ENCODE assay signal across 10 mouse cellular contexts in genomic region chr1:171241952-171242351, GRCm38 (mm10). TPM values are rescaled to one million over a fixed set of nuclear protein-coding genes. Genes with fewer than 3 reads are reported as not detected.
DNase-seq lines count a peak whose midpoint lies in the region; ATAC-seq and TF ChIP-seq lines count a peak whose summit lies in the region.
"Not testable (repeated sequence)": the region's sequence is repeated elsewhere in the genome, so short reads cannot be mapped to it uniquely, and the experiment has no call there.
"Had no signal": no experiment of that assay in that cellular context is flagged by ENCODE, and none has a peak within 500 bp of the region (broad histone marks: within the 10 kb centered on the region; RNA-seq: fewer than 3 reads in every experiment).

No protein-coding gene starts in this region.

- not testable (repeated sequence) for TF ChIP-seq POLR2A in kidney, adult 2 months (IDR thresholded peaks at IDR 0.05; ENCODE audit: low read depth, low read length)

- H3K4me3 ChIP-seq in gastrocnemius, adult 2 months; heart, postnatal 0 days (ENCODE audit: low read depth, low read length); intestine, postnatal 0 days (ENCODE audit: low read depth, low read length); kidney, adult 2 months (ENCODE audit: insufficient read depth, low read depth, low read length); kidney, postnatal 0 days (replicated peaks; ENCODE audit: low read depth, low read length); layer of hippocampus, adult 2 months; lung, postnatal 0 days (ENCODE audit: low read depth, low read length); stomach, postnatal 0 days (ENCODE audit: low read depth, low read length): not testable (repeated sequence)

- intact Hi-C loops in gastrocnemius, adult 2 months (cut with DNase I), result not testable (repeated sequence)

- H3K27ac ChIP-seq in gastrocnemius, adult 2 months, result peak overlapping the region; percentile 89
- H3K27ac ChIP-seq in heart, postnatal 0 days (ENCODE audit: low read depth); intestine, postnatal 0 days (ENCODE audit: low read depth, low read length); kidney, adult 2 months (ENCODE audit: insufficient read depth, low read depth, low read length); kidney, postnatal 0 days; layer of hippocampus, adult 2 months; lung, postnatal 0 days (ENCODE audit: low read length); stomach, postnatal 0 days (replicated peaks): not testable (repeated sequence)

- not testable (repeated sequence) for H3K4me2 ChIP-seq in heart, postnatal 0 days (ENCODE audit: low read depth, low read length); intestine, postnatal 0 days (replicated peaks; ENCODE audit: low read depth); kidney, postnatal 0 days (ENCODE audit: low read length); lung, postnatal 0 days (replicated peaks; ENCODE audit: low read depth, low read length); stomach, postnatal 0 days (replicated peaks; ENCODE audit: low read depth)

- WGBS in heart, postnatal 0 days, result 86% methylated on average over 12 of the region's 12 CpGs
- 54% methylated on average over 12 of the region's 12 CpGs for WGBS in intestine, postnatal 0 days
- 65% methylated on average over 12 of the region's 12 CpGs for WGBS in kidney, adult 2 months
- 85% methylated on average over 12 of the region's 12 CpGs for WGBS in kidney, postnatal 0 days
- 89% methylated on average over 12 of the region's 12 CpGs for WGBS in lung, postnatal 0 days
- 79% methylated on average over 12 of the region's 12 CpGs for WGBS in stomach, postnatal 0 days

- not testable (repeated sequence) for H3K9me3 ChIP-seq in heart, postnatal 0 days (replicated peaks; ENCODE audit: control insufficient read depth, low read length); intestine, postnatal 0 days (ENCODE audit: control insufficient read depth); kidney, postnatal 0 days (replicated peaks; ENCODE audit: low read length); lung, postnatal 0 days (ENCODE audit: low read length); stomach, postnatal 0 days (ENCODE audit: control insufficient read depth, low read length)

- not testable (repeated sequence) for H3K27me3 ChIP-seq in heart, postnatal 0 days (ENCODE audit: control insufficient read depth, insufficient read depth, low read length); intestine, postnatal 0 days (replicated peaks; ENCODE audit: control insufficient read depth, insufficient read depth, low read length); kidney, adult 2 months (replicated peaks; ENCODE audit: control insufficient read depth, insufficient read depth, low read length); kidney, postnatal 0 days (ENCODE audit: insufficient read depth, low read length); lung, postnatal 0 days (replicated peaks; ENCODE audit: insufficient read depth, low read length); stomach, postnatal 0 days (ENCODE audit: control insufficient read depth, insufficient read depth, low read length)

- DNase-seq in gastrocnemius, adult 2 months, result peak; percentile 14
- not testable (repeated sequence) for DNase-seq in heart, postnatal 0 days (ENCODE audit: low spot score); kidney, postnatal 0 days (ENCODE audit: low spot score); layer of hippocampus, adult 2 months (ENCODE audit: low spot score in 2 of 2); lung, postnatal 0 days (ENCODE audit: low spot score); stomach, postnatal 0 days (ENCODE audit: low spot score)
- DNase-seq in kidney, adult 2 months, result peak; percentile 58

- not testable (repeated sequence) for ATAC-seq in heart, postnatal 0 days (ENCODE audit: insufficient read depth, low read depth); kidney, postnatal 0 days (replicated peaks; ENCODE audit: low FRiP score, low read depth); lung, postnatal 0 days; stomach, postnatal 0 days (ENCODE audit: low FRiP score, low TSS enrichment)
- ATAC-seq in intestine, postnatal 0 days, result peak; percentile 33

- H3K36me3 ChIP-seq in heart, postnatal 0 days (replicated peaks; ENCODE audit: control insufficient read depth, insufficient read depth, low read length), result peaks cover 70% of the 10 kb centered on the region
- H3K36me3 ChIP-seq in intestine, postnatal 0 days (ENCODE audit: control insufficient read depth, insufficient read depth), result peaks cover 61% of the 10 kb centered on the region
- H3K36me3 ChIP-seq in kidney, adult 2 months (ENCODE audit: control insufficient read depth, insufficient read depth, low read length), result peaks cover 14% of the 10 kb centered on the region
- peaks cover 52% of the 10 kb centered on the region for H3K36me3 ChIP-seq in kidney, postnatal 0 days (ENCODE audit: insufficient read depth, low read length)
- peaks cover 26% of the 10 kb centered on the region for H3K36me3 ChIP-seq in lung, postnatal 0 days (ENCODE audit: insufficient read depth, low read length)
- peaks cover 12% of the 10 kb centered on the region for H3K36me3 ChIP-seq in stomach, postnatal 0 days (ENCODE audit: control insufficient read depth, insufficient read depth, low read length)

- H3K9ac ChIP-seq in heart, postnatal 0 days (replicated peaks; ENCODE audit: low read depth, low read length); intestine, postnatal 0 days (ENCODE audit: low read depth, low read length); kidney, postnatal 0 days (ENCODE audit: low read depth, low read length); lung, postnatal 0 days (replicated peaks; ENCODE audit: low read depth); stomach, postnatal 0 days (ENCODE audit: low read length): not testable (repeated sequence)

- not testable (repeated sequence) for TF ChIP-seq EP300 in heart, postnatal 0 days (IDR thresholded peaks at IDR 0.05; ENCODE audit: low read depth); lung, postnatal 0 days (IDR thresholded peaks at IDR 0.05); stomach, postnatal 0 days (optimal IDR thresholded peaks at IDR 0.05)

- TF ChIP-seq CTCF in gastrocnemius, adult 2 months (IDR thresholded peaks at IDR 0.05), result not testable (repeated sequence)
- peak; percentile 23; the same call in 1 of the 2 replicates for TF ChIP-seq CTCF in heart, postnatal 0 days (IDR thresholded peaks at IDR 0.05; ENCODE audit: low read depth)
- peak; percentile 56 for TF ChIP-seq CTCF in intestine, postnatal 0 days (IDR thresholded peaks at IDR 0.05; ENCODE audit: low read depth)
- 0 out of 2 replicates have a peak, but pooled peaks have one; percentile 19 for TF ChIP-seq CTCF in kidney, adult 2 months (conservative IDR thresholded peaks at IDR 0.05; ENCODE audit: insufficient read depth, insufficient read length, low read depth, low read length)
- TF ChIP-seq CTCF in kidney, postnatal 0 days (IDR thresholded peaks at IDR 0.05; ENCODE audit: low read depth), result peak; percentile 33; the same call in 1 of the 2 replicates
- peak; percentile 16; the same call in 1 of the 2 replicates for TF ChIP-seq CTCF in layer of hippocampus, adult 2 months (conservative IDR thresholded peaks at IDR 0.05)
- TF ChIP-seq CTCF in lung, postnatal 0 days (IDR thresholded peaks at IDR 0.05), result peak; percentile 16
- TF ChIP-seq CTCF in stomach, postnatal 0 days (IDR thresholded peaks at IDR 0.05; ENCODE audit: low read depth), result peak; percentile 46

- H3K4me1 ChIP-seq in heart, postnatal 0 days (ENCODE audit: control insufficient read depth, insufficient read depth); intestine, postnatal 0 days (replicated peaks; ENCODE audit: control insufficient read depth, insufficient read depth, low read length); kidney, adult 2 months (ENCODE audit: control insufficient read depth, insufficient read depth, low read length); lung, postnatal 0 days (ENCODE audit: insufficient read depth, low read depth, low read length); stomach, postnatal 0 days (replicated peaks; ENCODE audit: control insufficient read depth, insufficient read depth): not testable (repeated sequence)
- peaks cover 11% of the 10 kb centered on the region for H3K4me1 ChIP-seq in kidney, postnatal 0 days (replicated peaks; ENCODE audit: insufficient read depth, low read length)

RNA-seq across cellular contexts. Expression of gene Fcer1g, which starts 7.8 kb away (rescaled TPM):
- total RNA-seq in gastrocnemius, adult 2 months (2021), result 1 to 10 TPM; 2.5 to 6.1 TPM
- total RNA-seq in heart, postnatal 0 days (2014; rRNA removed; ENCODE audit: low replicate concordance), result 22.7 and 60.5 TPM in 2 replicates
- polyA plus RNA-seq in heart, postnatal 0 days (2015; fragmentation: Nextera tagmentation; extraction: Ambion mirVana), result 24.6 TPM in 2 replicates
- 47.7 and 54.0 TPM in 2 replicates for polyA plus RNA-seq in intestine, postnatal 0 days (2015; fragmentation: Nextera tagmentation; extraction: Ambion mirVana)
- polyA plus RNA-seq in kidney, adult 2 months (2012; rRNA removed), result 35.8 and 46.8 TPM in 2 replicates
- polyA plus RNA-seq in kidney, postnatal 0 days (2015; fragmentation: Nextera tagmentation; extraction: Ambion mirVana), result 38.8 and 50.1 TPM in 2 replicates
- total RNA-seq in layer of hippocampus, adult 2 months (2021), result 10 to 100 TPM; 14.9 to 17.2 TPM
- 121 and 130 TPM in 2 replicates for polyA plus RNA-seq in lung, postnatal 0 days (2015; fragmentation: Nextera tagmentation; extraction: Ambion mirVana)
- polyA plus RNA-seq in stomach, postnatal 0 days (2015; fragmentation: Nextera tagmentation; extraction: Ambion mirVana), result 51.3 and 59.4 TPM in 2 replicates
- polyA plus RNA-seq: C2C12 had no signal

RNA-seq across cellular contexts. Expression of gene Adamts4, which starts 8.3 kb away (rescaled TPM):
- under 1 TPM; 0.15 to 0.73 TPM for total RNA-seq in gastrocnemius, adult 2 months (2021)
- 4.1 and 5.5 TPM in 2 replicates for total RNA-seq in heart, postnatal 0 days (2014; rRNA removed; ENCODE audit: low replicate concordance)
- 3.8 and 3.9 TPM in 2 replicates for polyA plus RNA-seq in heart, postnatal 0 days (2015; fragmentation: Nextera tagmentation; extraction: Ambion mirVana)
- 2.0 and 2.8 TPM in 2 replicates for polyA plus RNA-seq in intestine, postnatal 0 days (2015; fragmentation: Nextera tagmentation; extraction: Ambion mirVana)
- 1.2 and 1.5 TPM in 2 replicates for polyA plus RNA-seq in kidney, adult 2 months (2012; rRNA removed)
- 5.2 and 7.0 TPM in 2 replicates for polyA plus RNA-seq in kidney, postnatal 0 days (2015; fragmentation: Nextera tagmentation; extraction: Ambion mirVana)
- total RNA-seq in layer of hippocampus, adult 2 months (2021), result 10 to 100 TPM in 1 of 2 experiments, 1 to 10 TPM in 1; 9.6 to 10.9 TPM
- 2.7 and 3.3 TPM in 2 replicates for polyA plus RNA-seq in lung, postnatal 0 days (2015; fragmentation: Nextera tagmentation; extraction: Ambion mirVana)
- polyA plus RNA-seq in stomach, postnatal 0 days (2015; fragmentation: Nextera tagmentation; extraction: Ambion mirVana), result 3.5 and 3.9 TPM in 2 replicates
- total RNA-seq: MEL had no signal

RNA-seq across cellular contexts. Expression of gene Ndufs2, which starts 9.2 kb away (rescaled TPM):
- 1,000 to 10,000 TPM; 1,014 to 1,063 TPM for total RNA-seq in gastrocnemius, adult 2 months (2021)
- 962 and 1,127 TPM in 2 replicates for total RNA-seq in heart, postnatal 0 days (2014; rRNA removed; ENCODE audit: low replicate concordance)
- polyA plus RNA-seq in heart, postnatal 0 days (2015; fragmentation: Nextera tagmentation; extraction: Ambion mirVana), result 998 and 1,009 TPM in 2 replicates
- polyA plus RNA-seq in intestine, postnatal 0 days (2015; fragmentation: Nextera tagmentation; extraction: Ambion mirVana), result 249 and 255 TPM in 2 replicates
- 374 and 559 TPM in 2 replicates for polyA plus RNA-seq in kidney, adult 2 months (2012; rRNA removed)
- polyA plus RNA-seq in kidney, postnatal 0 days (2015; fragmentation: Nextera tagmentation; extraction: Ambion mirVana), result 375 and 405 TPM in 2 replicates
- 100 to 1,000 TPM; 254 to 273 TPM for total RNA-seq in layer of hippocampus, adult 2 months (2021)
- 172 and 188 TPM in 2 replicates for polyA plus RNA-seq in lung, postnatal 0 days (2015; fragmentation: Nextera tagmentation; extraction: Ambion mirVana)
- polyA plus RNA-seq in stomach, postnatal 0 days (2015; fragmentation: Nextera tagmentation; extraction: Ambion mirVana), result 210 and 218 TPM in 2 replicates

RNA-seq across cellular contexts. Expression of gene Apoa2, which starts 17.1 kb away (rescaled TPM):
- under 1 TPM in 1 of 2 experiments, not detected in 1; 0.59 TPM for total RNA-seq in gastrocnemius, adult 2 months (2021)
- total RNA-seq in heart, postnatal 0 days (2014; rRNA removed; ENCODE audit: low replicate concordance), result 14.5 TPM in 1 of 2 replicates, not detected in the other
- polyA plus RNA-seq in heart, postnatal 0 days (2015; fragmentation: Nextera tagmentation; extraction: Ambion mirVana), result 4.0 and 4.5 TPM in 2 replicates
- 9.2 and 14.1 TPM in 2 replicates for polyA plus RNA-seq in intestine, postnatal 0 days (2015; fragmentation: Nextera tagmentation; extraction: Ambion mirVana)
- polyA plus RNA-seq in kidney, adult 2 months (2012; rRNA removed), result 19.8 and 20.8 TPM in 2 replicates
- 20.2 and 21.1 TPM in 2 replicates for polyA plus RNA-seq in kidney, postnatal 0 days (2015; fragmentation: Nextera tagmentation; extraction: Ambion mirVana)
- 1 to 10 TPM; 1.2 to 1.9 TPM for total RNA-seq in layer of hippocampus, adult 2 months (2021)
- polyA plus RNA-seq in lung, postnatal 0 days (2015; fragmentation: Nextera tagmentation; extraction: Ambion mirVana), result 2.3 and 5.5 TPM in 2 replicates
- 26.3 and 49.4 TPM in 2 replicates for polyA plus RNA-seq in stomach, postnatal 0 days (2015; fragmentation: Nextera tagmentation; extraction: Ambion mirVana)
- total RNA-seq: MEL had no signal
- polyA plus RNA-seq: C2C12 had no signal

RNA-seq across cellular contexts. Expression of gene Tomm40l, which starts 19.6 kb away (rescaled TPM):
- 10 to 100 TPM; 43.2 to 56.3 TPM for total RNA-seq in gastrocnemius, adult 2 months (2021)
- 82.0 and 97.7 TPM in 2 replicates for total RNA-seq in heart, postnatal 0 days (2014; rRNA removed; ENCODE audit: low replicate concordance)
- polyA plus RNA-seq in heart, postnatal 0 days (2015; fragmentation: Nextera tagmentation; extraction: Ambion mirVana), result 56.0 and 64.6 TPM in 2 replicates
- 14.7 and 16.5 TPM in 2 replicates for polyA plus RNA-seq in intestine, postnatal 0 days (2015; fragmentation: Nextera tagmentation; extraction: Ambion mirVana)
- 46.4 and 51.8 TPM in 2 replicates for polyA plus RNA-seq in kidney, adult 2 months (2012; rRNA removed)
- 32.3 and 32.4 TPM in 2 replicates for polyA plus RNA-seq in kidney, postnatal 0 days (2015; fragmentation: Nextera tagmentation; extraction: Ambion mirVana)
- 10 to 100 TPM; 70.8 to 76.7 TPM for total RNA-seq in layer of hippocampus, adult 2 months (2021)
- polyA plus RNA-seq in lung, postnatal 0 days (2015; fragmentation: Nextera tagmentation; extraction: Ambion mirVana), result 14.9 and 17.1 TPM in 2 replicates
- 19.6 and 20.5 TPM in 2 replicates for polyA plus RNA-seq in stomach, postnatal 0 days (2015; fragmentation: Nextera tagmentation; extraction: Ambion mirVana)
